Mouse (Mus musculus): ENCODE measurements at regions not wholly inside any gene's neighbourhood (a gene's known extent, or its start where the extent isn't known, plus 50 kb on each side); places are given as distances from the start of the nearest gene placed in this dataset.

GRCm38 (mm10) chr16:30652692-30653091 lies 53.2 kb downstream of the Fam43a start:
- DNase-seq (ENCODE audit: low read depth, low spot score): no peak

- DNase-seq (ENCODE audit: low read depth, low spot score): no peak
Measured at GRCm38 (mm10) chr16:30653806-30654205, 54.3 kb downstream of the Fam43a start.

GRCm38 (mm10) chr16:30654226-30654625 lies 54.7 kb downstream of the Fam43a start:
- no peak for DNase-seq (ENCODE audit: low read depth, low spot score)

- peak; percentile 27 for DNase-seq (ENCODE audit: low read depth, low spot score)
Measured at GRCm38 (mm10) chr16:30655798-30656221, 56.3 kb downstream of the Fam43a start.

GRCm38 (mm10) chr16:30656881-30657280 lies 57.4 kb downstream of the Fam43a start:
- no peak for DNase-seq (ENCODE audit: low read depth, low spot score)

GRCm38 (mm10) chr16:30658921-30659320 lies 59.4 kb downstream of the Fam43a start:
- no peak for DNase-seq (ENCODE audit: low read depth, low spot score)

- DNase-seq (ENCODE audit: low read depth, low spot score): no peak
Measured at GRCm38 (mm10) chr16:30661086-30661977, 61.8 kb downstream of the Fam43a start.

- DNase-seq (ENCODE audit: low read depth, low spot score): no peak
Measured at GRCm38 (mm10) chr16:30663055-30663454, 63.5 kb downstream of the Fam43a start.

- no peak for DNase-seq (ENCODE audit: low read depth, low spot score)
Measured at GRCm38 (mm10) chr16:30663971-30664370, 64.4 kb downstream of the Fam43a start.

- DNase-seq (ENCODE audit: low read depth, low spot score): no peak
Measured at GRCm38 (mm10) chr16:30664433-30664832, 64.9 kb downstream of the Fam43a start.

- DNase-seq (ENCODE audit: low read depth, low spot score): no peak
Measured at GRCm38 (mm10) chr16:30665881-30666280, 66.4 kb downstream of the Fam43a start.

- no peak for DNase-seq (ENCODE audit: low read depth, low spot score)
Measured at GRCm38 (mm10) chr16:30669883-30670282, 70.4 kb downstream of the Fam43a start.

GRCm38 (mm10) chr16:30671584-30671983 lies 72.1 kb downstream of the Fam43a start:
- no peak for DNase-seq (ENCODE audit: low read depth, low spot score)

GRCm38 (mm10) chr16:30672776-30673550 lies 73.4 kb downstream of the Fam43a start:
- DNase-seq (ENCODE audit: low read depth, low spot score): no peak

GRCm38 (mm10) chr16:30673662-30674061 lies 74.1 kb downstream of the Fam43a start:
- DNase-seq (ENCODE audit: low read depth, low spot score): no peak

GRCm38 (mm10) chr16:30675829-30676228 lies 76.3 kb downstream of the Fam43a start:
- DNase-seq (ENCODE audit: low read depth, low spot score): no peak

GRCm38 (mm10) chr16:30677016-30677415 lies 77.5 kb downstream of the Fam43a start:
- no peak for DNase-seq (ENCODE audit: low read depth, low spot score)

- DNase-seq (ENCODE audit: low read depth, low spot score): no peak
Measured at GRCm38 (mm10) chr16:30677896-30678707, 78.6 kb downstream of the Fam43a start.

- DNase-seq (ENCODE audit: low read depth, low spot score): no peak
Measured at GRCm38 (mm10) chr16:30678708-30679492, 79.4 kb downstream of the Fam43a start.

- no peak for DNase-seq (ENCODE audit: low read depth, low spot score)
Measured at GRCm38 (mm10) chr16:30679493-30679811, 79.9 kb downstream of the Fam43a start.

GRCm38 (mm10) chr16:30681421-30681820 lies 81.9 kb downstream of the Fam43a start:
- DNase-seq (ENCODE audit: low read depth, low spot score): no peak
